Mouse (Mus musculus): ENCODE results near the gene Rasl11b.

DNA sequence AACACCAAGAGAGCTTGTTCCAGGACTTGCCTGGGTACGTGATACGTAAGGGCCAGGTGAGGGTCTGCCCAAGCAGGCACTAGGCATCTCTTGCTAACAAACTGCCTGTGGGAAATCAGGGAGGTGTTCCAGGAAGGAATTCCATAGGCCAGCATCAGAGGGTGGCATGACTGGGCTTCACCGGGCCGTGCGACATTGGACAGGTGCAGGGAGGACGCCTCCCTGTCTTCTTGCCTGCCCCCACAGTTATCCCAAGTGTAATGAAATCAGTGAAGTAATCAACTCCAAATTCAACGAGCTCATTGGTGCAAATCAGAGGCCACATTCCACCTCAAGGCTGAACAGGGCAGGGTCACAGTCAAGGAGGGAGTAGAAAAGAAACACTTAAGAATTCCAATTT is 11.6 kb downstream of the Rasl11b start:
- TF ChIP-seq CTCF (IDR thresholded peaks at IDR 0.05; ENCODE audit: low read depth, low read length) (no peak), POLR2A (IDR thresholded peaks at IDR 0.05; ENCODE audit: extremely low read depth, insufficient read depth, low read length) (no peak)

Data from liver, adult 2 months (tissue).